Mouse (Mus musculus) olfactory bulb, adult 2 months (tissue): ENCODE data around the gene Ankrd11.

Experiments
- CTCF ChIP-seq: fragments of 200-500 bp; IDR thresholded peaks from 2 replicates; pipeline ENCODE4 v1.5.1; 2012; ENCODE audit warnings: low read depth, mild to moderate bottlenecking, low read length, moderate library complexity; ENCODE audit not compliant: insufficient read depth
- POLR2A ChIP-seq: fragments of 200-500 bp; IDR thresholded peaks from 2 replicates; pipeline ENCODE4 v1.6.1; 2012; ENCODE audit warnings: mild to moderate bottlenecking, low read depth, low read length, moderate library complexity; ENCODE audit not compliant: insufficient read depth

GRCm38 (mm10) chr8:122867982-122868381 lies 174.1 kb downstream of the Ankrd11 start:
- TF ChIP-seq CTCF (no peak), POLR2A (no peak)
